18 mouse cellular contexts compared by ENCODE assay signal in genomic region chr10:111118292-111118691, GRCm38 (mm10). TPM values are rescaled to one million over a fixed set of nuclear protein-coding genes. Genes with fewer than 3 reads are reported as not detected.
DNase-seq lines count a peak whose midpoint lies in the region; ATAC-seq and TF ChIP-seq lines count a peak whose summit lies in the region.
"Had no signal": no experiment of that assay in that cellular context is flagged by ENCODE, and none has a peak within 500 bp of the region (broad histone marks: within the 10 kb centered on the region; RNA-seq: fewer than 3 reads in every experiment).

No protein-coding gene starts in this region.

- no peak for TF ChIP-seq POLR2A in kidney, adult 2 months (IDR thresholded peaks at IDR 0.05; ENCODE audit: low read depth, low read length)
- no peak for TF ChIP-seq POLR2A in CH12.LX (IDR thresholded peaks at IDR 0.05; ENCODE audit: low read depth, low read length)

- no peak overlapping the region for H3K4me3 ChIP-seq in kidney, adult 2 months (ENCODE audit: insufficient read depth, low read depth, low read length)
- H3K4me3 ChIP-seq in CH12.LX (replicated peaks in 1 of 3; ENCODE audit: low read depth in 2 of 3, low read length in 2 of 3, poor library complexity in 1 of 3): no peak overlapping the region
- H3K4me3 ChIP-seq: embryonic facial prominence, embryonic 13.5 days; erythroblast, embryonic 14.5 days; forebrain, embryonic 13.5 days; midbrain, embryonic 12.5 days had no signal

- 58% methylated on average over 9 of the region's 9 CpGs for WGBS in kidney, adult 2 months

- DNase-seq in kidney, adult 2 months: peak; percentile 47
- DNase-seq in kidney, postnatal 14 days: no peak
- no peak for DNase-seq in CH12.LX (ENCODE audit: extremely low read depth)
- no peak for DNase-seq in MN1 (ENCODE audit: low spot score)
- DNase-seq in retina, postnatal 1 day: no peak
- no peak for DNase-seq in left cerebral cortex, postnatal 4 days
- DNase-seq: adrenal gland, postnatal 14 days; cerebellum, adult 11 months; cerebellum, postnatal 10 days; embryo, embryonic 11 days had no signal

- H3K27me3 ChIP-seq in kidney, adult 2 months (replicated peaks; ENCODE audit: control insufficient read depth, insufficient read depth, low read length): no peaks in the 10 kb centered on the region
- no peaks in the 10 kb centered on the region for H3K27me3 ChIP-seq in CH12.LX (replicated peaks)
- H3K27me3 ChIP-seq: embryonic facial prominence, embryonic 13.5 days; forebrain, embryonic 13.5 days; midbrain, embryonic 12.5 days had no signal

- H3K9ac ChIP-seq in CH12.LX (ENCODE audit: insufficient read depth, low read depth): no peak overlapping the region
- H3K9ac ChIP-seq: embryonic facial prominence, embryonic 13.5 days; forebrain, embryonic 13.5 days; midbrain, embryonic 12.5 days had no signal

- in situ Hi-C loops in CH12.LX (cut with MboI; ENCODE audit: low pct_ligation_motif_present, low pct_unique_long_range_greater_than_20kb, low sequenced_read_pairs): loop anchor here (10.0 to 25.0 kb wide), 2 partner anchors 57 to 519 kb away; no protein-coding TSS in a partner anchor

- no peaks in the 10 kb centered on the region for H3K79me2 ChIP-seq in CH12.LX (replicated peaks; ENCODE audit: control insufficient read depth, extremely low read depth, insufficient read depth, poor library complexity, severe bottlenecking)

- TF ChIP-seq RAD21 in CH12.LX (IDR thresholded peaks at IDR 0.05; ENCODE audit: low read depth, low read length): no peak

- no peaks in the 10 kb centered on the region for H3K36me3 ChIP-seq in kidney, adult 2 months (ENCODE audit: control insufficient read depth, insufficient read depth, low read length)
- H3K36me3 ChIP-seq in CH12.LX (replicated peaks in 1 of 2; ENCODE audit: control insufficient read depth in 1 of 2, insufficient read depth in 1 of 2, low read length in 1 of 2): no peaks in the 10 kb centered on the region
- H3K36me3 ChIP-seq: embryonic facial prominence, embryonic 13.5 days; midbrain, embryonic 12.5 days had no signal

- H3K4me1 ChIP-seq in kidney, adult 2 months (ENCODE audit: control insufficient read depth, insufficient read depth, low read length): peaks cover 18% of the 10 kb centered on the region; the same call in 1 of the 2 replicates
- peaks cover 18 to 42% of the 10 kb centered on the region in 2 experiments for H3K4me1 ChIP-seq in CH12.LX (ENCODE audit: control insufficient read depth in 1 of 2, insufficient read depth in 2 of 2)
- H3K4me1 ChIP-seq: embryonic facial prominence, embryonic 13.5 days had no signal

- dilution Hi-C loops in CH12.LX (cut with MboI; ENCODE audit: extremely low pct_ligation_motif_present, extremely low pct_unique_long_range_greater_than_20kb, low sequenced_read_pairs): no loop called here

- no peak overlapping the region for H3K4me2 ChIP-seq in CH12.LX (ENCODE audit: insufficient read depth, low read depth, poor library complexity, severe bottlenecking)
- H3K4me2 ChIP-seq: embryonic facial prominence, embryonic 13.5 days; forebrain, embryonic 13.5 days; heart, embryonic 11.5 days; midbrain, embryonic 12.5 days had no signal

- TF ChIP-seq EP300 in CH12.LX (IDR thresholded peaks at IDR 0.05; ENCODE audit: low read length): no peak

- intact Hi-C loops in left cerebral cortex, postnatal 4 days (cut with DNase I): no loop called here

- TF ChIP-seq CTCF in kidney, adult 2 months (conservative IDR thresholded peaks at IDR 0.05; ENCODE audit: insufficient read depth, insufficient read length, low read depth, low read length): no peak
- no peak for TF ChIP-seq CTCF in CH12.LX (conservative IDR thresholded peaks at IDR 0.05 in 1 of 2, IDR thresholded peaks at IDR 0.05 in 1 of 2; ENCODE audit: low read depth in 2 of 2, low read length in 2 of 2)

- ATAC-seq in granulocyte monocyte progenitor cell, adult 5-6 weeks (replicated peaks; ENCODE audit: poor library complexity, severe bottlenecking): peak; percentile 52
- peak; percentile 40; the same call in 1 of the 2 replicates for ATAC-seq in neutrophil, adult 5-6 weeks (ENCODE audit: extremely low read depth, insufficient number of reproducible peaks, low FRiP score, poor library complexity, severe bottlenecking)
- ATAC-seq: forebrain, embryonic 13.5 days; intestine, postnatal 0 days had no signal

- H3K27ac ChIP-seq in kidney, adult 2 months (ENCODE audit: insufficient read depth, low read depth, low read length): peak overlapping the region; percentile 96
- no peak overlapping the region for H3K27ac ChIP-seq in CH12.LX (ENCODE audit: insufficient read depth, low read depth)
- H3K27ac ChIP-seq: embryonic facial prominence, embryonic 13.5 days; forebrain, embryonic 13.5 days; midbrain, embryonic 12.5 days had no signal

- H3K9me3 ChIP-seq in CH12.LX (replicated peaks; ENCODE audit: low read length): no peaks in the 10 kb centered on the region
- H3K9me3 ChIP-seq: embryonic facial prominence, embryonic 13.5 days; forebrain, embryonic 13.5 days; midbrain, embryonic 12.5 days had no signal

TF ChIP-seq in CH12.LX, 34 proteins besides CTCF, POLR2A, EP300 and RAD21:
- TF ChIP-seq USF1 (IDR thresholded peaks at IDR 0.05; ENCODE audit: low read depth, low read length) (peak; percentile 9; the same call in 1 of the 2 replicates), PAX5 (IDR thresholded peaks at IDR 0.05; ENCODE audit: low read length) (no peak), ETS1 (conservative IDR thresholded peaks at IDR 0.05; ENCODE audit: low read depth, low read length) (0 out of 2 replicates have a peak, but pooled peaks have one; percentile 4), BHLHE40 (IDR thresholded peaks at IDR 0.05; ENCODE audit: low read depth, low read length) (peak; percentile 43), GABPA (IDR thresholded peaks at IDR 0.05; ENCODE audit: insufficient replicate concordance, low read depth, low read length) (no peak), MXI1 (IDR thresholded peaks at IDR 0.05; ENCODE audit: low read depth, low read length) (peak; percentile 54; the same call in 1 of the 2 replicates), MYC (IDR thresholded peaks at IDR 0.05; ENCODE audit: low read depth, low read length) (peak; percentile 64; the same call in 1 of the 2 replicates), MAX (IDR thresholded peaks at IDR 0.05; ENCODE audit: low read length) (peak; percentile 79)
TF ChIP-seq in CH12.LX: peak in this region for 6.

RNA-seq across cellular contexts. Expression of gene Osbpl8, which starts 46.3 kb away (rescaled TPM):
- polyA plus RNA-seq in kidney, adult 2 months (2012; rRNA removed): 17.1 and 17.6 TPM in 2 replicates
- 18.0 and 23.4 TPM in 2 replicates for total RNA-seq in CH12.LX (2012; rRNA removed)
- 26.4 and 29.6 TPM in 2 replicates for total RNA-seq in CH12.LX (2014; rRNA removed)
- polyA plus RNA-seq in CH12.LX (2012; ENCODE audit: insufficient read length, low read depth): 12.9 and 13.0 TPM in 2 replicates
- 60.6 and 67.4 TPM in 2 replicates for total RNA-seq in granulocyte monocyte progenitor cell, adult 5-6 weeks (2014; fragmentation: Nextera tagmentation)
- total RNA-seq in granulocyte monocyte progenitor cell, adult 5-6 weeks (2017): 90.3 and 112 TPM in 2 replicates
- total RNA-seq in neutrophil, adult 5-6 weeks (2017): 87.2 and 87.7 TPM in 2 replicates
- total RNA-seq in left cerebral cortex, postnatal 4 days (2021): 10 to 100 TPM; 72.4 to 74.7 TPM
